Mouse (Mus musculus): Measurements from ENCODE around the gene Grk4.
A peak's percentile ranks its signal among the peaks of the same experiment; 100 is the strongest.

Gene Grk4

DNA sequence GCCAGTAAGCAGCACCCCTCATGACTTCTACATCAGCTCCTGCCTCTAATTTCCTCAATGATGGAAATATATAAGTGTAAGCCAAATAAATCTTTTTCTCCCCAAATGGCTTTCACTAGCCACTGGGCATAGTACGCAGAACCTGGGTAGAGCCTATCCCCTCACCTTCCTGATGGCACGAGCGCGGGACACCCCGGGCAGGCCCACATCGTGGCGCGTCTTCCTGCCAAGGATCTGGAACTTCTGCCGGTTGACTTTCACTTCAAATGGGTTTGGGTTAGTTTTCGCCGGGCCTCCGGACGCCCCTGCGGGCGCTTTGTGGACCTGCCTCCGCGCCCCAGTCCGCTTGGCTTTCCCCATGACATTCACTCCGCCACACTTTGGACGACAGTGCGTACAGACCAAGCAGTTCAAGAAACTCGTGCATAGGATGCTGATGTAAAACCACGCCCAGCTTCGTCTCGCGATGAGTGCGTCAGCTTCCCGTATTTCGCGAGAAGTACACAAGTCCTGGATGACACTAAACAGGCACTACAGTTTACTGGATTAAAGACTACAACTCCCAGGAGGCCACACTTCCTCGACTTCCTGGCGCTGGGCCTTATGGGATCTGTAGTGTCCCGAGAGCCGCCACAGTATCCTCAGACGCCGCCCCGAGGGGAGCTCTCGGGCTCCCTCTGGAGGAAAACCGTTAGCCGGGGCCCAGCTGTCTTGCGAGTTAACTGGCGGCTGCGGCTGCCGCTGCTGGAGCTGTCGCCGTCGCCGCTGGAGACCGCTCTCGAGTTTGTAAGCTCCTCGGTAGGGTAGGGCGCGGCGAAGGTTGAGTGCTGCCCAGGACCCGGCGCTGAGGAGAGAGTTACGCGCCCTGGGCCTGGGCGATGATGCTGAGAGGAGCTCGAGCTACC is at the start of gene Grk4, which contains the start of gene Nop14:
Gene Grk4, plus strand, starts transcription at position 694 of the 905 bp plus-strand sequence.
Gene Nop14, minus strand, starts transcription at position 463 of the 905 bp plus-strand sequence.
- peak; percentile 99 to 100 for DNase-seq (ENCODE audit: low spot score in 2 of 2)

DNA sequence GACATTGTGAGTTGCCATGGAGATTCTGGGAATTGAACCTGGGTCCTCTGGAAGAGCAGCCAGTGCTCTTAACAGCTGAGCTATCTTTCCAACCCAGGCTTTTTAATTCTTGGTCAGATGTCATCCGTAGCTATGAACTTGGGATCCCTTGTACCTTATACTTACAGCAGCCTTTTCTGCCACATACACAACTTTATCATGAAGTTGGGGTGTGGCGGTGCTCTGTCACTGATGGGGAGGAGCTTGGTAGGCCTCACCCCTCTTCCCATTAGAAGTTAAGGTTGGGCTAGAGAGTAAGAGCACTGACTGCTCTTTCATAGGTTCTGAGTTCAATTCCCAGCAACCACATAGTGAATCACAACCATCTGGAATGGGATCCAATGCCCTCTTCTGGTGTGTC is 27.2 kb upstream of the Grk4 start:
- DNase-seq (ENCODE audit: low spot score in 2 of 2), result no peak

DNA sequence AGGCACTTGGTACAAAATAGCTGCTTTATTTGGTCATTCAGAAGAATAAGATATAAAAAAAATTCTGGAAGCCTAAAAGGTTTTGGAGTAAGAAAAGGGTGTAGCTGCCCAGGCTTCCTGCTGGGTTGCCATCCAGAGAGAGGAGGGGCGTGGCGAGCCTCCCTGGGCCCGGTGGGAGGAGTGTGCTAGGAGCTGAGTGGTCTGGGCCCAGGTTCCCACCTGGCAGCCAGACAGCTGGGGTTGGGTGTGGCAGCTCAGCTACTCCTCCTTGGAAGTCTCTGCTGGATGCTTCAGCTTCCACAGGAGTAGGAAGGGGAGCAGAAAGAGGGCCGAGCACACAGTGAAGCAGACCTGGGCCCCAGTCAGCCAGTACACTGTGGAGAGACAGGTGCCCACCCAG is 26.5 kb upstream of the Grk4 start:
- DNase-seq (ENCODE audit: low spot score in 2 of 2), result no peak

DNA sequence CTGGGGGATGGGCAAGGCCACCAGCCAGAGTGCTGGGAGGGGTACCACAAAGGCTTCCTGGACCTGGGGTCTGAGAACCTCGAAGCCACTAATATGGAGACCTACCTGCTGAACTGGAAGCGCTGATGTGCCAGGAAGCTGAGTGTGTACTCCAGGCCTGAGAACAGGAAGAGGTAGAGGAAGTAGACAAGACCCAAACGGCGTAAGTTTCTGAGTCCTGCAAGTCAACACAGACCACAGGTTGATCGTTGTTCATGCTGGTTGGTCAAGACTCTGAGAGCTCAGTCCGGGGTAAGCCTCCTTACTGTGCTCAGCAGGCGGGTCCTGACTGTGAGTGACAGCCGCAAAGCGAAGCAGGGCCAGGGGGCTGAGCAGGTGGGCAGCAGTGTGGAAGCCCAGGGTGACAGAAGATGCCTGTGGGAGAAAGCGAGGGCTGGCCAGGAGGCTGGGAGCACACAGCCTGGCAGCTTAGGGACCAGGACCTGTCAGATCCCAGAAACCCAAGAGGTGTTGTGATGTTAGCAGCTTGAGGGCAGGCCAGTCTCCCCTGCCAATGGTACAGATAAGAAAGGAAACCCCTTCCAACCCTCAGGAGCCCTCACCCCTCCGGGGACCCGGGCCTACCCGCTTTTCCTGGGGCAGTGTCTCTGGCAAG is 25.3 kb upstream of the Grk4 start:
- DNase-seq (ENCODE audit: low spot score in 2 of 2), result no peak

DNA sequence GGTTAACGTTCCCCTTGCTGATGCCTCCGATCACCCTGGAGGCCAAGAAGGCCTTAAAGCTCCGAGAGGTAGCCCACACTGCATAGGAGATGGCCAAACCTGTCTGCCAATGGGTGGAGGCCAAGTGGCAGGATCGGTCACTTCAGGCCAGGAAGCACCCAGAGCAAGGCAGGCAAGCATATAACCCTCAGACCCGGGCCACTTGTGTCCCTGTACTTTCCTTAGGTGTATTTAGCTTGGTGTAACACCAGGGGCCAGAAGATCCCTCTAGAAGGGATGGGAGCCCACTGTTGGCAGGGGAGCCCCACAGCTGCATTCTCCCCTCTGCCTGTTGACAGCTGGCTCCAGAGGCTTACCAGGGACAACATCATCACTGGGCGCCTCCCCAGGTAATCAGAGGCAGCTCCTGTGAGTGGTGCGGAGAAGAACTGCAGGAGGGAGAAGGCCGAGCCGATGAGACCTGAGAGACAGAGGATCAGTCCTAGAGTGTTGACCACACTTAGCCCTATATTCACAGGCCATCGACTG is 24.4 kb upstream of the Grk4 start:
- peak in 1 of 2 experiments; percentile 32 for DNase-seq (ENCODE audit: low spot score in 2 of 2)

DNA sequence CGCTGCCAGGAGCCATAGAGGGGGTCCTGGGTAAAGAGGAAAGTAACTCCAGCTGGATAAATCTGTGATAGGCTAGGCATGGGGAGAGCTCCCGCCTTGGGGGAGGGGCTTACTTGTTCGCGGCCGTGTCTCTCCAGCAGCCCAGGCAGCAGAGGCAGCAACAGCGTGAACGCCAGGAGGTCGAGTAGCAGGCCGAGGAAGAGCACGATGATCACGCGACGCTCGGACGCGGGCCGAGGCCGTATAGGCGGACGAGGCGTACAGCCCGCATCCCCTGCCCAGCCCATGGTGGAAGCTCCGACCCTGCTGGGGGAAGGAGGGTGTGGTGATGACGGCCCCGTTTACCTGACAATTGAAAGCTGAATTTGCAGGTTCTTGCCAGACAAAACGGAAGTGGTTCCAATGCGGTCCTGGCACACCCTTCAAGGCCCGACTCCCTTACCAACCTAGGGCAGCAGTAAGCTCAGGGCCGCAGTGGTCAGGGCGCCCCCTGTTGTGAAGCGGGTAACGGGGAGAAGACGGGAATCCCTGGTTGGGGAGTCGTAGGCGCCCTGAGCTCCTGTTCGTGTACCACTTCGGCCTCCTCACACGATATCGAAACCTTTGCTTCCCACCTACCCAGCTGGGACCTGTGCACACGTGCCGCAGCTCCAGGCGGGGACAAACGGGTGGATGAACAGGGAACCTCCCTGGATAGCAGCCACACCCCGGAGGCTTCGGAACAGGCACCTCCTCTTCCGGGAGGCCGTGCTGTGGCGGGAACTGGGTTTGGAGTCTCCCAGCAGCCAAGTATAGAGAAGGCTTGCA is 23.5 kb upstream of the Grk4 start, which contains the start of gene Mfsd10:
Gene Mfsd10, minus strand, starts transcription at position 732 of the 807 bp plus-strand sequence.
- DNase-seq (ENCODE audit: low spot score in 2 of 2), result peak; percentile 80 to 81

DNA sequence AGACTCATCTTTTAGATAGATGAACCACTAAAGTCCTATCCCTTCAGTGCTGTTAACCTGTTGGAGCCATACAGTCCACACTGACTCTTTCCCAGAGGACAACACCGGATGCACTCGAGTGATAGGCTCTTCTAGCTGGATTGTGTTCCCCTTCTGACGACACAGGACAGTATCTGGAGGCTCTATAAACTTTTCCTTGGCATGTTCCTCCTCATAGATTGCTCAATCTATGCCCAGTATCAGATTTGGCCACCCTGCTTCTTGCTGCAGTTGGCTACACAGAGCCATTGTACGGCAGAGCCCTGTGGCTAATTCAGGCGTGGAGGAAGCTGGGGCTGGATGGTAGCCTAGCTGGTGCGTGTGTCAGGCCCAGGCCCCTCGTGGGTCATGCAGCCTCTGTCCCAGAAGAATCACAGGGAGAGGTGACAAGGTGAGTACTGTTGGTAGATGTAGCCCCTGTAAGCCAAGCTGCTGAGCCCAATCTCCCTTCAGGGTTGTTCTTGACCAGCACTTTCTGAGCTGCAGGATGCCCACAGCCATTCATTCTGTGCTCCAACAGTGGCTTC is 22.5 kb upstream of the Grk4 start:
- DNase-seq (ENCODE audit: low spot score in 2 of 2), result no peak

DNA sequence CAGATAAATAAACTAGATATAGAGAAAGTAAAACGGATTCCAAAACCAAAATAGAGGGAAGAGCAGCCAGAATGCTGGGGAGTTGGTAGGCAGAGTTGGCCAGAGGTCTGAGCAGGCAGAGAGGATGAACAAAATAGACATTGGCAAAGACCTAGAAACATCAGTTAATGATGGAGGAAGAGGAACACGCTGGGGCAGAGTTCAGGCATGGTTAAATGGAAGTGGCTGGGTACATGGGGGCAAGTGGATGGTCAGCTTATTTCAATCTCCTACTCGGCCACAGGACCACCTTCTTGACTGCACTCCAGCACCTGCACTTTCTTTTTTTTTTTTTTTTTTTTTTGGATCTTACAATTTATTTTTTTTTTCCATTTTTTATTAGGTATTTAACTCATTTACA is 18.2 kb upstream of the Grk4 start:
- no peak for DNase-seq (ENCODE audit: low spot score in 2 of 2)

DNA sequence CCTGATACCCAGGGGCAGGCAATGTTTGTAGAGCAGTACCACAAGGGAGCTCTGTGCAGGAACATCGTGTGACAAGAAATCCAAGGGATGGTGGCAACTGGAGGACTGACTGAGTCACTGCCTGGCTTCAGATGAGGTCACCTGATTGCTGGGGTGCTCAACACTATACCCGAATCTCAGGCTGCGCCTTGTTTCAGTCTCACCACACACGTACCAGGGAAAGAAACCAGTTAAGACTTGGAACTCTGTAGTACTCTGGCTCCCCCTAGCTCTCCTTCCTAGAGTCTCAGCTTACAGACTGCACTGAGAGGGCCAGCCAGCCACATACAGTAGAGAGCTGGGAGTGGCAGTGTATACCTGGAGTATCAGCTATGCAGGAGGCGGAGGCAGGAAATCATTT is 17.2 kb upstream of the Grk4 start:
- peak; percentile 73 to 75 for DNase-seq (ENCODE audit: low spot score in 2 of 2)

DNA sequence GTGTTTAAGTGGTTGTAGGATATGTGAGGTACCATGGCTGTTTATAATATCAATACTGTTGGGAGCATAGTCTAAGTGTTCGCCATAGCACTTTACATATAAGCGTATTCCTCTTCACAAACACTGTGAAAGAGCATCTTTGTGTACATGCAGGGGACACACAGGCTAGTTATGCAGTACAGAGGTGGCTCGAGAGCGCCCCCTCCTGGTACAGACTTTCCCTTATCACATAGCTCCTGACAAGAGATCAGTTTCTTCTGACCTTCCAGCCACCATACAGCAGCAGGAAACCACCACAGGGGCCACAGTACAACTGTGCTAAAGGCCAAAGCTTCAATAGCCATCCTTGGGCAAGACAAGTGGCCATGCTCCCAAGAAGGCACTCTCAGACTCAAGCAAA is 12.6 kb upstream of the Grk4 start:
- DNase-seq (ENCODE audit: low spot score in 2 of 2), result peak; percentile 60 to 68

DNA sequence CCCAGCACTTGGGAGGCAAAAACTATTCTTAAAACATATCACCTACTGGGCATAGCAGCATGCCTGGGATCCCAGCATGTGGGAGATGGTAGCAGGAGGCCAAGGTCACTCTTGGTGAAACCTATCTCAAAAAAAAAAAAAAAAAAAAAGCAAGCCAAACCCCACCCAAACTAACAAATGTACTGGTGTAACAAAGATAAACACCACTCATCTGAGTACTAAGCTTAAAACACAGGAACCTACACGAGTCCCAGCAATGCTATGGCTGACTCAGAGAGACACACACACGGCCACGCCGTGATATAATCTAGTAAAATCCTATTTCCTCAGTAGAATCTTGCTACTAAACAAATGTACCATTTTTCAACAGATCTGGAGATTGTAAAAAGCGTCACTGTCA is 7.2 kb upstream of the Grk4 start:
- no peak for DNase-seq (ENCODE audit: low spot score in 2 of 2)

DNA sequence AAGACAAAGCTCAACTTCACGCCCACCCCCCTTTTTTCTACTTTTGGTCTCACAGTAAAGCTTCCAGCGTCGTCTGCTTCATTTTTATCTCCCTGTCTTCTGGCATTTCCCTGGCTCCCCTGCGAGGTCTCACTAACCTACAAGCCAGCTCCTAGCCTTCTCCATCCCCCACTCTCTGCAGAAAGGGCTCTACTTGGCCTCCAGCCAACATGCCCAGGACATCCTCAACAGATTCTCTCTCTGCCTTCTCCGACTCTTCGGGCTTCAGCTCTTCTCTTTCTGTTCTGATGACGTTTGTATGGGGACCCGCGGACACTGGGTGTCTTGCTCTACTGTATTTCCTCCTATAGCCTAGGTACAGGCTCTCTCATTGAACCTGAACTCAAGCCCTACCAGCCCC is 5.3 kb upstream of the Grk4 start:
- no peak for DNase-seq (ENCODE audit: low spot score in 2 of 2)

DNA sequence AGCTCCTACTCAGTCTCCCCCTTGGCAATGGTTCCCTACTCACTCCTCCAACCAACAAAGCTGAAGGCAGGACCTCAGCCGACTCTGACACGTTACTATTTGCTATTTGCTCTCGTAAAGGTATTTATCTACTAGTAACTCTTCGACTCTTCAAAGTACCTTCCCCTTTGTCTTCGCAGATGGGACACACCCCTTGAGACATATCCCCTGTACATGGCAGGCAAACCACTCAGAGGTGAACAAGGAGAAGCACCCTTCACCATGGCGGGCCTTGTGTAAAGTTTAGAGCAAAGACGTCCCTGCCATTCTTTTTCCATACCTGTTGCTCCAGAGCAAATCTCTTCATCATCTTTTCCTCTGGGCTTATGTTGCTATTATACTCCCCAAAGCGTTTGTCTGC is 2.6 kb upstream of the Grk4 start:
- DNase-seq (ENCODE audit: low spot score in 2 of 2), result no peak

DNA sequence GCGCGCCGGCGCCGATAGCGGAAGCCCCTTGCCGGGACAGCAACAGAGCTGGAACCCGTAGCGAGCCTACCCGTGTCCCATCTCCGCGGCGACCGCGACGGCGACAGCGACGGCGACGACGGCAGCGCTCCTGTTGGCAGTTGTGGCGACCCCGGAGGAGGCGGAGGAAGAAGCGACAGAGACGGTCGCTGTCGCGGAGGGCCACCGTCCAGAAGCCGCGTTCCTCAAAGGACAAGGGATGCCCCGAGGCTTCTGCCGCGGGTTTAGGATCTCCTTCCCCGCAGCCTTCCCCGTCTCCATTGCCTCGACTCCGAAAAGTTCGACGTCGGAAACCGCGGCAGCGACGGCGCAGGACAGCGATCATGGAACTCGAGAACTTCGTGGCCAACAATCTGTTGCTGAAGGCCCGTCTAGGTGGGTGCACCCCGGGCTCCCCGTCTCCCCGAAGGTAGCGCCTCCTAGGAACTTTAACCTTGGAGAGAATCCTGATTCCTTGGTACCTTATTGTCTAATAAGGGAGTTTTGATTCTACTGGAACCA is 482 bp downstream of the Grk4 start:
- DNase-seq (ENCODE audit: low spot score in 2 of 2), result no peak

DNA sequence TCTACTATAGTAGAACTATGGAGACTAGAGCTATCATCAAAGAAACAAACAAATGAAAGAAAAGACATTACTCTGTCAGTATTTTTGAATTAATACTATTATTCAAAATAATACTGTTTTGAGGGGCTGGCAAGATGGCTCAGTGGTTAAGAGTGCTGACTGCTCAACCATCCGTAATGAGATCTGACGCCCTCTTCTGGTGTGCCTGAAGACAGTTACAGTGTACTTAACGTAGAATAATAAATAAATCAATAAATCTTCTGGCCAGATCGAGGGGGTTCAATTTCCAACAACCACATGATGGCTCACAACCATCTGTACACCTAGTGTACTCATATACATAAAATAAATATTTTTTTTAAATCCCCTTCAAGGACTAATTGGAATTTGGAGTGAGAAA is 1.7 kb downstream of the Grk4 start:
- DNase-seq (ENCODE audit: low spot score in 2 of 2), result no peak

DNA sequence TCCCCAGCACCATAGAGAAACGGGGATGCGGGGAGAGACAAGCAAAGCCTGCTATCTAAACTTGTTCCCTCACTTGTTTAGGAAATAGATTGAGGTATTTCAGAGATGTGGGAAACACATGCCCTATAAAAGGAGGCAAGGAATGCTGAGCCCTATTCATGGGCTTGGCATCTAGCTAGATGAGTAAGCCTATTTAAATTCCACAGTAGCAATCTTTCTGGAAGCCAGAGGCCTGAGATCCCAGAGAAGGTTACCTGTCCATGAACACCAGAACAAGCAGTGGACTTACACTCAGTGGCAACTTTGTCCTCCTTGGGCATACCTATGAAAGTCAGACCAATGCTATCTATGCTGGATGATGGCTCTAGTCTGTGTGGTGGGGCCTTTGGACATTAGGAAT is 3.1 kb downstream of the Grk4 start:
- DNase-seq (ENCODE audit: low spot score in 2 of 2), result no peak

DNA sequence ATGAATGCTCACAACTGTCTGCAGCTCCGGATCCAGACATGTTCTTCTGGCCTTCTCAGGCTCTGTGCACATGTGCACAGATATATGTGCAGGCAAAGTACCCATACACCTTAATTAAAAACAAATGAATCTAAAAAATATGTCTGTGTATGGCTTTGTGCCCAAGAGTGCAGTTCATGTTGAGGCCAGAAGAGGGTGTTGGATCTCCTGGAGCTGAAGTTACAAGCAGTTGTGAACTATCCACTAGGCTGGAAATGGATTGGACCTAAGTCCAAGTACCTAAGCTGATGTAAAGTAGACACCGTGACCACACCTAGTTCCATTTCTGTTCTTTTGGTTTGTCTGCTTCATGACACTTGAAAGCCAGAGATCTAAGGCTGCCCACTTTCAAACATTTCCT is 9.3 kb downstream of the Grk4 start:
- no peak for DNase-seq (ENCODE audit: low spot score in 2 of 2)

DNA sequence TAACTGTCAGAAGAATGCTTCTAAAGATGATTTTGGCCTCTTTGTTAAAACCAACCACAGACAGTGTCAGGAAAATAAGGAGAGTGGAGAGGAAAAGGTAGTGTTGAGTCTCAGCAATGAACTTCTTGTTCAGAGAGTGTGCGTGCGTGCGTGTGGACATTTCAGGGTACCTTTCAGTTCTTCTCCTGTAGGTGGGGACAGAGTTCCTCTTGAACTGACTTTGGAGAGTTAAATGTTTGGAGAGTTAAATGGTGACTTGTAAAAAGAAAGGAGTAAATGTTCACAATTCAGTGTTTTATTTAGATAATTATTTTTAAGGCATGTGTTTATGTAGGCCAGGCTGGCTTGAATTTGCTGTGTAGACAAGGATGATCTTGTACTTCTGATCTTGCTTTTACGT is 10.1 kb downstream of the Grk4 start:
- DNase-seq (ENCODE audit: low spot score in 2 of 2), result no peak

DNA sequence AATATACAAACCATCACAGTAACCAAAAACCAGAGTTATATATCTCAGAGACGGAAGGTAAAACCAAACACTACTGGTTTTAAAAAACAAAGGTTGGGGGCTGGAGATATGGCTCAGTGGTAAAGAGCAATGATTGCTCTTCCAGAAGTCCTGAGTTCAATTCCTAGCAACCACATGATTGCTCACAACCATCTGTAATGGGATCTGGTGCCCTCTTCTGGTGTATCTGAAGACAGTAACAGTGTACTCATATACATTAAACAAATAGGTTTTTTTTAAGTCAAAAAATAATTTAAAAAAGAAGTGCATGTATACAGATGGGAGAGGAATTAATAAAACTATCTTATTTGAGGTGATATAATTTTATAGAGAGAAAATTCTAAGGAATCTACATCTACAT is 29.7 kb downstream of the Grk4 start:
- no peak for DNase-seq (ENCODE audit: low spot score in 2 of 2)

DNA sequence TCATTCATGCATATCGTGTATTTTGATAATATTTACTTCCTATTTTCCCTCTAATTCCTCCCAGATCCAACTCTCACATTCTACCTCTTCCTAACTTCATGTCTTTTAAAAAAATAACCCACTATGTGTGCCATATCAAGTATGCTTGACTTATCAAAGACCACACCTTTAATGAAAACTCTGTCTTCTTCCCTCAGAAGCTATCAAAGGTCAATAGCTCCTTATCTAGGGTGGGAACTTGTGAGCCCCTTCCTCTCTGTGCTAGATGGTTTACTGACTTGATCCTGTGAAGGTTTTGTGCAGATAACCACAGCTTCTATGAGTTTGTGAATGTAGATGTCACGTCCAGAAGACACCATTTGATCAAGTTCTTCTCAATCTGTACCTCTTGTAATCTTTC is 32.6 kb downstream of the Grk4 start:
- DNase-seq (ENCODE audit: low spot score in 2 of 2), result no peak

DNA sequence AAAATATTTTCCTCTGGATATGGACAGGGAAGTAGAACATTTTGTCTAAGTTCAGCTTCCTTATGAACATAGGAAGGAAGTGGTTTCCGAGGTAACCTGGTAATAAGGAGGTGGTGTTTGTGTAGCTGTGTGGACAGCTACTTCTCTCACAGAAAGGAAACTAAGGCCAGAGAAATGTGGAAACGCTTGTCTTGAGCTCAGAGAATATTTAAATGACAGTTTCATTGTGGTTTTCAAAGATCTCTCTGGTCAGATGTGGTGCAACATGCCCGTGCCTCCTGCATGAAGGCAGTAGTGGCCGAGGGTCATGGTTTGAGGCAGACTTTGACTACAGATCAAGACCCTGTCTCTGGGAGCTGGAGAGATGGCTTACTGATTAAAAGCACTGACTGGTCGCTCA is 35.3 kb downstream of the Grk4 start:
- no peak for DNase-seq (ENCODE audit: low spot score in 2 of 2)
